Mouse (Mus musculus): ENCODE measurements around the gene Efcab5. TPM values are rescaled to one million over a fixed set of nuclear protein-coding genes. Genes with fewer than 3 reads are reported as not detected.
"Not testable (repeated sequence)": the region's sequence is repeated elsewhere in the genome, so short reads cannot be mapped to it uniquely, and the experiment has no call there.

The Efcab5 gene
- total RNA-seq, 2 experiments from 2014 or later, result 0.46 to 0.54 TPM

DNA sequence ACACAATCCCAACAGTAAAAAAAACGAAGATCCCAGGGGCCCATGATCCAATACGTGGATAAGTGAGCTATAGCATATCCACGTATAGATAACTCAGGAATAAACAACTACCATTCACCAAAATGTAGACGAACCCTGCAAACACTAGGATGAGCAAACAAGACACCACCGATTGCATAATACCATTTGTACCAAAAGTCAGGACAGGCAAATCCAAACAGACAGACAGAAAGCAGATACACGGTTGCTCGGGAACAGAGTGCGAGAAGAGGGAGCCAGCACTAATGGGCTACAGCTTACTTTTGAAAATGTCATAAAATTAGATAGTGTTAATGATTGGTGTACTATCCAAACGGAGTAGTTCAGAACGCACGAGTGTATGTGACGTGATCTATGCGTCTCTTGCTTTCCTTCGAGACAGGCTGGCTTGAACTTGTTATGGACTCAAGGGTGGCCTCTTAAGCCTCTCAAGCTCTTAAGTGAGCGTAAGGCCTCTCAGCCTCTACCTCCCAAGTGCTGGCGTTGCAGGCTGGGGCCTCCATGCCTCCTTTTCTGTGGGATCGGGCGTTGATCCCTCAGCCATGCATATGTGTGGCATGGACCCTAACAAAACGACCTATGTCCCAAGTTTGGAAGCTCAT lies 90.3 kb downstream of the Efcab5 start:
- no peak for ATAC-seq (replicated peaks; ENCODE audit: poor library complexity)

DNA sequence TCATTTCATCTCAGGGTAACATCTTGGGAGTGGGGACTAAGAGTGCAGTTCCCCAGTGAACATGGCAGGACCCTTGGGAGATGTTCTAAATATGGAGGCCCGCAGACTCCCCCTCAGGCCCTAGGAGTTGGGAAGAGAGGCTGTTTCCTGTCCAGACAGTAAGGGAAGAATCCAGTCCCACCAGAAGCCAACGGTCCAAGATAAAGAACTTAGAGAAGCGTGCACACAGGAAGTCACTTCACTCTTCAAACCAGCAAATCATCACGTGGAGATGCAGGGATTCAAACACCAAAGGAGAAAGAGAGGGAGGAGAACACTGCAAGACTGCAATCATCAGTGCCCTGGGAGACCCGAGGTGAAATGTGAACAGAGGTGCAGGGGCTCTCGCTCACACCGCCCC lies 91.8 kb downstream of the Efcab5 start:
- ATAC-seq (replicated peaks; ENCODE audit: poor library complexity), result no peak

DNA sequence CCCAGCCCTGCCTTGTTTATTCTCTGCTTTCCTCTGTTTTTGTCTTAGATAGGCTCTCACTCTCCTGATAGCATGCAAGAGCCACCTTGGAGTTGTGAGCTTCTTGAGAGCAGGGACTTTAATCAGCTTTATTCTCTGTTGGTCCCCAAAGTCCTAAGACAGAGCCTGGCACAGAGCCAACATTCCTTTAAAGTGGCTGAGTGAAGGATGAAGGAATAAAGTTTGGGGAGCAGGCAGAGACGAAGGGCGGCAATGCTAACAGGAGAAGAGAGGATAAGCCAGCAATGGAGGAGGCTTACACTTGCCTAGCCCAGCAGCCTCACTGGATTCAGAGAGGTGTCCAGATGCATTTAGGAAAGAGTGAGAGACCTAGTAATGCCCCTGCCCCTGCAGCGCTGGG lies 92.2 kb downstream of the Efcab5 start:
- no peak for ATAC-seq (replicated peaks; ENCODE audit: poor library complexity)

DNA sequence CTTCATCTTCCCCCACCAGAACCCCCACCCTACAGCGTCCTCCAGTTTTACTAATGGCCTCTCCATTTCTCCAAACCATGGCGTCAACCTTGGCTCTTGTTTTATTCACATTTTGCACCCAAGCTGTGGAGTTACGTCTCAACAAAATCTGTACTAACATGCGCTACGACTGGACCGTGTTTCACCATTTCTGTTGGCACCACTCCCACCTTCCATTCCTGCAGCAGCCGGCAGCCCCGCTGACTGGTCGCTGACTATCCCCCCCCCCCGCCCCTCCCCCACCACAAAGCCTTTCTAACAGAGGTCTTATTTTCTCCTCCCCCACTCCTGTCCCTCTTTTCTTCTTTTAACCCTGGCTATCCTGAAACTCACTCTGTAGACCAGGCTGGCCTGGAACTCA lies 93.6 kb downstream of the Efcab5 start:
- ATAC-seq (replicated peaks; ENCODE audit: poor library complexity), result no peak

DNA sequence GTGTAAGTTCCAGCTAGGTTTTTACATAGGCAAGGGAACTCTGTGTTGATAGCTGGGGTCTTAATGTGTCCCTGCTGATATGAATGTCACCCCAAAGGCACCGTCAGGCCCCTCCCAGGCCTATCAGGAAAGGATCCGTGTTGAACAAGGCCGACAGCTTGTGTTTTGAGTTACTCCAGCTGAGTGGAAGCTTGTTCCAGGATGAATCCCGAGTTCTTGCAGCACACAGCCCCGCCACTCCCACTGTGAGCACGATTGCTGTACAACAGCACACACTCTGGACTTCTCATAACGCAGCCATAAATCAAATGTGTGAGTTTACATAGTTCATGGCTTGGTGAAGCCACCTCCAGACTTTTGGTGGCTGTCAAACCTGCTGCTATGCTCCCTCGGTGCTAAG lies 94.6 kb downstream of the Efcab5 start:
- ATAC-seq (replicated peaks; ENCODE audit: poor library complexity), result no peak

DNA sequence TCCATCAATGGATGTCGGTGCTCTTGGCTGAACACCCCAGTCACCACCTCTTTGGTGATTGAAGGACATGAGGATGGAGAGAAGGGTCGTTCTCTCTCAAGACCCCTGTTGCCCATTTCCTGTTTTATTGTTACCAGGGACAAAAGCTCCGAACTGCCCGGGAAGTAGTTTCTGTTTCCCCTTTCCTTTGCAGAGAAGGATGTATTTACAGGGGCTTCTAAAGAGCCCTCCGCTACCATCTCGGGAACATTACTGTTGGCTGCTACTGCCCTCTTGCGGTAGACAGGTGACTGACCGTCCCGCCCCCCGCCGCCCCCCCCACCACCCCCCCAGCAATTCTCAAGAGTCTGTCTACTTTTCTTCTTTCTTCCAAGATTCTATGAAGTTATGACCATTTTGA lies 95.6 kb downstream of the Efcab5 start:
- peak; percentile 52; the same call in 1 of the 2 replicates for ATAC-seq (replicated peaks; ENCODE audit: poor library complexity)

DNA sequence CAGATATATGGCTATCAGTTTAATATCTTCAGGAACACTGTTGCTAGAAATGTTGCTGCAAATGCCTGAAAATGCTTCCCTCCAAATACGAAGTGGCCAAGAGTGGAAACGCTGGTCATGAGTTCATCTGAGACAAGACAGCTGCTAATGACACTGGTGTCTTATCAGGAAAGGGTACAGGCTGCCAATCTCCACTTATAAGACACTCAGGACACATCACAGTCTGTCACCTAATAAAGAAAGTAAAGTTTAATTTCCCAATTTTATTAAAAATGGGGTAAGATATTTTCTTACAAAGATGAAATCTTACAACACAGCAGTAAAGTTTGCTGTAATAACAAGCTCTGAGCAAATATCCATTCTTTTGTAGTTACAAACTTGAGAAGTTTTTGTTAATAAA lies 99.6 kb downstream of the Efcab5 start:
- no peak for ATAC-seq (replicated peaks; ENCODE audit: poor library complexity)

DNA sequence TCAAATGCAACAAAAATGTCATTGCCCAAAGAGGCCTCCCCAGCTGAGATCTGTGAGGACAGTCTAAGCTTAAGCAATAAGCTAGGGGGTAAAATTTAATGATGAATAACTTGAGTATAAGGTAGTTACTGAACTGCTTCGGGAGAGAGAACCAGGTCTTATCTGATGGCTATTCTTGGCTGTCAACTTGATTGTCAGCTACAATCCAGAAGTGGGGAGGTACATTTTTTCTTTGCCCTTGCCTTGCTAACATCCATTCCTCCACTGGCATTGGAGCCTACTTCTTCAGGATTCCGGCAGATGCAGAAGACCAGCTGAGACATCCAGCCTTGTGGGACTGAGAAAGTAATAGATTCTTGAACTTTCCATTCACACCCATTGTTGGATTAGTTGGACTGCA lies 101.8 kb downstream of the Efcab5 start:
- no peak for ATAC-seq (replicated peaks; ENCODE audit: poor library complexity)

DNA sequence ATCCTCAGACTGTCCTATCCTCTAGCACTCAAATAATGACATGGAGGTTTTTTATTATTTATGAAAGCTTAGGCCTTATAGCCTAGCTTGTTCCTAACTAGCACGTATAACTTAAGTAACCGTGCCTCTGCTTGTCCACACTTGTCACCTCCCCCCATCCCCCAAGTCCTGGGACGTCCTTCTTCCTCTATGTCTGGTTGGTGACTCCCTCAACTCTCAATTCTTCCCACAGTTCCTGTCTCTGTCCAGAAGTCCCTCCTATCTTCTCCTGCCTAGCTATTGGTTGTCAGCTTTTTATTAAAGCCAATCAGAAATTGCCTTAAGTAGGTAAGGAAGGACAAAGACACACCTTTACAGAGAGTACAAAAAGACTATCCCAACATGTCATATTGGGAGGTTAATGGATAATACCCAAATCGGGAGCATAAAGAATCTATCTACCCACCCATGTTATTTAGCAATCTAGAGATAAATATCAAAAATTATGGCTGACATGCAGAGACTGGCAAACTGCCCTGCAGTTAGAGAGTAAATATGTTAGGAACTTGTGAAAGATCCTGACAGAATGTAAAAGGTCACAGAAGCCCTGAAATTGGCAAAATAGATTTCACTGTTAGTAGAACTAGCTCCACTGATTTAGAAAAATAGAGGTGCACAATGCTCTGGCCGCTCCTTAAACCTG lies 104.6 kb downstream of the Efcab5 start:
- no peak for ATAC-seq (replicated peaks; ENCODE audit: poor library complexity)

DNA sequence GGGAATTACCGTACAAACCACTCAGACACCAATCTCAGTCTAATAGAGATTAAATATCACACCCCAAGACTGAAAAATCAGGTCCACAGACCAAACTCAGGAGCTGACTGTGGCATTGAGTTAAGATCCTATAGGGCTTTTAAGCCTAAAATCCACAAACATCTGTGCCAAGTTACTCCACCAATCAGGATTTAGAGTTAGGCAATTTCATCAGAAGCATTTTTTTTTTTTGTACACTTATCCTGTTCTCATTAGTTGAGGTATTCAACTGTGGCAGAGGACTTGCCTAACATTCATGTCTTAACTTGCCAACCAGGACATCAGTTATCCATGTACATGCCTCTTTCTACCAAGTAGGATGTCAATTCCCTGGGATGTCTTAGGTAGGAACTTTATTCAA lies 109.4 kb downstream of the Efcab5 start:
- ATAC-seq (replicated peaks; ENCODE audit: poor library complexity), result no peak

DNA sequence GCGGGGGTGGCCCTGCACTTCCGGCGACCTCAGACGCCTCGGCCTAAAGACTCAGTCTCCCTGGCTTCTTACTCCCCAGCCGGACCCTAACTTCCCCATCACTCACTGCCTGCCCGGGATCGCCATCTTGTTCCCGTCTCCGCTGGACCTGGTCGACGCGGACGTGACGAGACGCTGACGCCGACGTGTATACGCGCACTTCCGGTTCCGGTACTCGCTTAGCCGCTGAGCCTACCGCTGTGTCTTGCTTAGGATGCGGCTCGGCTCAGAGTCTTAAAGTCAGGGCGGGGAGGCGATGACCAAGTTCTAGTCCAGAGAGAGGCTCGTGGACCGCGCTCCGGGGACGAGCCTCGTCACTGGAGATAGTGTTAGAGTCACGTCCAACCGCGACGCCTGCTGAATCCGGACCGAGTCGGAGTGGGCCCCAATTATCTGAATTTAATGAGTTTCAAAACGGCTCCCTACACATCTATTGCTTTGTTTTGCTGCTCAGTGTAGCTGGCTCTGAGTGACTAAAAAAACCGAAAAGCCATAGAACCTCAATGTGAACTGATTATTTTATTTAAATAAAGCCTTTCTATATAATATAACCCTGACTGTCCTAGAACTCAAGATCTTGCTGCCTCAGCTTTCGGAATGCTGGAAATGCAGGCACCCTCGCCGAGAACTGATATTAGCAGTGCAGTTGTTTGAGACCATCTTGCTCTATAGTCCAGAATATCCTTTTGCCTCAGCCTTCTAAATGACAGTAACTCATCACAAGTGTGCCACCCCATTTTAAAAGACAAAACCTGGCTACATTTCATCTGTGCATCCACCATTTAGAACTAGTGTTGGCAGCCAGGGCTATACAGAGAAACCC lies 110.3 kb downstream of the Efcab5 start, which contains the start of gene Nsrp1:
Gene Nsrp1 (minus strand): TSS at position 163 of the 862 bp plus-strand sequence.
- ATAC-seq (replicated peaks; ENCODE audit: poor library complexity), result peak; percentile 100

DNA sequence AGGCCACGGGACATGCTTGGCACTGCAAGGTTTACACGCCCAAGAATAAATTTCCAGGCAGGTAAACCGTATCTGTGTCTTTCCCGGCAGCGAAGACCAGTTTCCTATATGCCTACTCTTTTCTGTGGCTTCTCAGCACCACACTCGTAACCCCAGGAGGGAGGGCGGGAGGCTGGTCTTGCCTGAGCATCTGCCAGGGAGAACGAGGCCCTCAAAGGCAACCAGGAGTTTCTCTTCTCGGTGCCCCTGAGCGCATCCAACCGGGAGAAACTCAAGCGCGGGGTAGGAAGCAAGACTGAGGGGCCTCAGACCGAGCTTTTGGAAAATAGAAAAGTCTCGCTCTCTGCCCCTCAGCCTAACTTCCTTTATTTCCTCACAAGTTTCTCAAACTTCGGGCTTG lies 111.0 kb downstream of the Efcab5 start:
- peak; percentile 6; the same call in 1 of the 2 replicates for ATAC-seq (replicated peaks; ENCODE audit: poor library complexity)

DNA sequence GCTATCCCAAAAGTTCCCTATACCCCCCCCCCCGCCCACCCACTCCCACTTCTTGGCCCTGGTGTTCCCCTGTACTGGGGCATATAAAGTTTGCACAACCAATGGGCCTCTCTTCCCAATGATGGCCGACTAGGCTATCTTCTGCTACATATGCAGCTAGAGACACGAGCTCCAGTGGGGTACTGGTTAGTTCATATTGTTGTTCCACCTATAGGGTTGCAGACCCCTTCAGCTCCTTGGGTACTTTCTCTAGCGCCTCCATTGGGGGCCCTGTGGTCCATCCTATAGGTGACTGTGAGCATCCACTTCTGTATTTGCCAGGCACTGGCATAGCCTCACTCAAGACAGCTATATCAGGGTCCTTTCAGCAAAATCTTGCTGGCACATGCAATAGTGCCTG lies 111.4 kb downstream of the Efcab5 start:
- ATAC-seq (replicated peaks; ENCODE audit: poor library complexity), result not testable (repeated sequence)

DNA sequence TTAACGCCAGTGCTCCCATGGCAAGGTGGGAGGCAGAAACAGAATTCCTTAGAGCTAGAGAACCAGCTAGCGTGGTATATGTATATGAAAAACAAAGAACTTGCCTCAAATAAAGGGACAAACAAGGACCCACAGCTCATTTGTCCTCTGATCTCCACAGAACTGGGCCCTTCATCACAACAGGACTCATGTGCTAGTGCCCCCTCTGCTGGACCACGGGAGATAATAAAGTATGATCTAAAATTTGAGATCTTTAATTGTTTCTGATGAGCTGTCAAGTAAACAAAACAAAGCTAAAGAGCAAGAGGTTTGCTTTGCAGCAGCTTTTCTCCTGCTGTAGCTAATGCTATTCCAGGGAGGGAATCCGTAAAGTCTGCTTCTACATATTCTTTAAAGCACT lies 118.0 kb downstream of the Efcab5 start:
- no peak for ATAC-seq (replicated peaks; ENCODE audit: poor library complexity)

DNA sequence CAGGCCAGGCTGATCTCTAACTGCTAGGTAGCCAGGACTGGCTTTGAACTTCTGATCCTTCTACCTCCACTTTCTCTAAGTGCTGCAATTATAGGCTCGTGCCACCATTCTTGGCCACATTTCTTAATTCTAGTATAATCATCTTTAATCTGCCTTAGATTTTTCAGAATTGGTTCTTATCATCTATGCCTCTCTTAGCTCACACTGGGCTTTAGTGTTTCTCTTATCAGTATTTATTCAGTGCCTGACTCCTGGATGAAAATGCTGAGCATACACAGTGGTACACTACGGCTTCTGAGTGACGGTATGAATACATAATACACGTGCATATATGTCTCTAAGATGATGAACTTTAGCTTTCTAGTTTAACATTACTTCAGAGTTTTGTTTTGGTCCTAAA lies 119.9 kb downstream of the Efcab5 start:
- ATAC-seq (replicated peaks; ENCODE audit: poor library complexity), result no peak

DNA sequence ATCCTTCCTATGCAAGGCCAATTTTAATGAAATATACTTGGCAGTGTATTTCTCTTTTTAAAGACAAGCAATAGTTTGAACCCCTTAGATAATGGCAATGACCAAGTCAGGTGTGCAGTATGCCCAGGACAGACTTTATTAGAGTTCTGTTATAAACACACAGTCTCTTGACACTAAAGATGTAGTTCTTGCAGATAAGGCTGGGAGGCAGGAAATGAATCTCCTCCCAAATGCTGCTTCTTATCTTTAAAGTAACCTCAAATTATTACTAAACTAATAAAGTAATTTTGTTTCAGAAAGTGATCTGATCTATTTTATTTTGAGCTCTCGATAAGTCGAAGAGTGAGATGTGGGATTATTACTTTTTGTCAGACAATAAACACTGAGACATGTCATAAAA lies 125.4 kb downstream of the Efcab5 start:
- no peak for ATAC-seq (replicated peaks; ENCODE audit: poor library complexity)

DNA sequence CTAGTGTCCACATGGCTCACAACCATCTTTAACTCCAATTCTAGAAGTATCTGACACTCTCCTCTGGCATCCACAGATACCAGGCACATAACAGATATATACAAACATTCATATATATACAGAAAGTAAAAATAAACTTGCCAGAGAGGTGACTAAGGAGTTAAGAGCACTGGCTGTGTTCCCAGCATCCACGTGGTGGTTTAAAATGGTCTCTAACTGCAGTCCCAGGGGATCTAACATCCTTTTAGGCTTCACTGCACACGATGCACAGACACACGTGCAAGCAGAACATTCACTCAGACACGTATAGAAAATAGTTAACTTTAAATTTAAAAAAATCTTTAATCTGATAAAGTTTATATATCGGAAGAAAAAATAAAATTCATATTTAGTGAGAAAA lies 126.8 kb downstream of the Efcab5 start:
- no peak for ATAC-seq (replicated peaks; ENCODE audit: poor library complexity)

DNA sequence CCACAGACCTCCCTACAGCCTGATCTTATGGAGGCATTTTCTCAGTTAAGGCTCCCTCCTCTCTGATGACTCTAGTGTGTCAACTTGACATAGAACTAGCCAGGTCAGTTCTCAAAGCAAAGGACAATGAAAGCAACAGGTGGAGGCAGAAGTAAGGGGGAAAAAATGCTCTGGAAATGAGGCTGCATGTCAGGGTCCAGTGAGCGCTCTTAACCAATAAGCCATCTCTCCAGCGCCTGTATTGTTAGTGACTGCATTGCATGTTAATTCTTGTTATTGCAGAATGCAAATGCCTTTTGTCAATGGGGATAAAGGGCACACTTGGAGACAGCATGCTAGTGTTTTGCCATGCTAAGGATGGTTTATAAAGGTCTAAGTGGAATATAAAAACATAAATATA lies 146.0 kb downstream of the Efcab5 start:
- no peak for ATAC-seq (replicated peaks; ENCODE audit: poor library complexity)

DNA sequence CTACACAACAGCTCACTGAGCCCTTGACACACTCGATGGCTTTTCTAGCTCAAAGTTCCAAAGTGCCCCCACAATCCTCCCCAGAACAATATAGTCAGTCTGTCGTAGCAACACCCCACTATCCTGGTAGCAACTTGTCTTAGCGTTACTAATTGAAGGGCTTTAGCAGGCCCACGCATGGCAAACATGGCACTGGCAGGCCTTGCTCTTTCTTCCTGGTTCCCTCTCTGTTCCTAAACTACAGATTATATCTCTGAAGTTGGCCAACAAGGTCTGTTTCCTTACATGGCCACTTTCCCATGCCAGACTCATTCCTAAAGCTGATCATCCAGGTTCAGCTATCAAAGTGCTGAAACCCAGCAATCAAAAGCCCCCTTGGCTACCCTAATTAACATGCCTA lies 146.9 kb downstream of the Efcab5 start:
- no peak for ATAC-seq (replicated peaks; ENCODE audit: poor library complexity)

All from megakaryocyte progenitor cell, adult 5-6 weeks (primary cell).